Mouse (Mus musculus): ENCODE measurements around the gene Atpaf1.

GRCm38 (mm10) chr4:115799981-115800380, 15.4 kb downstream of the Atpaf1 start:
- no peak for TF ChIP-seq CTCF (IDR thresholded peaks at IDR 0.05; ENCODE audit: borderline replicate concordance, insufficient read depth, low read depth, low read length)
- TF ChIP-seq POLR2A (IDR thresholded peaks at IDR 0.05; ENCODE audit: borderline replicate concordance, insufficient read depth, low read length) = no peak

Data from cerebellum, adult 2 months (tissue).